Mouse (Mus musculus): ENCODE data around the gene Gm45713.
"Not testable (repeated sequence)": the region's sequence is repeated elsewhere in the genome, so short reads cannot be mapped to it uniquely, and the experiment has no call there.

Gene Gm45713

GRCm38 (mm10) chr7:45121966-45122365, 14.1 kb downstream of the Gm45713 start:
- DNase-seq: no peak

DNA sequence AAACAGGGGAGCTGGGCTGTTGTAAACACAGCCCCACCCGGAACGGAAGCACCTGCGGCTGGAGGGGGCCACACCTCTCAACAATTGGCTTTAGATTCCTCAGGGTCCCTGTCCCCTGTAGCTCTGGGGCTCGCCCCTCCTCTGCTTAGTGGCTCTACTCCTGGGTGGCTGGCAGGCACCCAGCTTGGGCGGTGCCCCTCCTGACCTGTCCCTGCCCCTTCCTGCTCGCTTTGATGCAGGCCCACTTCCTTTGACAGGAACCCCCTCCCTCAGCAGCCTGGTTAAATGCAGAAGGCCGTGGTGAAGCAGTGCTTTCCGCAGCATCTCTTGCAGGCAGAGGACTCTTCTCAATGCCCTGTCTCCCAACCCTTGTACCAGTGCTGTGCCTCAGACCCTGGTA, 14.6 kb downstream of the Gm45713 start:
- peak; percentile 87 for DNase-seq

- peak; percentile 49 for DNase-seq
Observed at GRCm38 (mm10) chr7:45119780-45120709, 16.0 kb downstream of the Gm45713 start.

- no peak for DNase-seq
Observed at GRCm38 (mm10) chr7:45118336-45118735, 17.7 kb downstream of the Gm45713 start.

GRCm38 (mm10) chr7:45117566-45117965, 18.5 kb downstream of the Gm45713 start:
- no peak for DNase-seq

GRCm38 (mm10) chr7:45113476-45113875, 22.6 kb downstream of the Gm45713 start:
- DNase-seq: no peak

- no peak for DNase-seq
Observed at GRCm38 (mm10) chr7:45112529-45112928, 23.5 kb downstream of the Gm45713 start.

DNA sequence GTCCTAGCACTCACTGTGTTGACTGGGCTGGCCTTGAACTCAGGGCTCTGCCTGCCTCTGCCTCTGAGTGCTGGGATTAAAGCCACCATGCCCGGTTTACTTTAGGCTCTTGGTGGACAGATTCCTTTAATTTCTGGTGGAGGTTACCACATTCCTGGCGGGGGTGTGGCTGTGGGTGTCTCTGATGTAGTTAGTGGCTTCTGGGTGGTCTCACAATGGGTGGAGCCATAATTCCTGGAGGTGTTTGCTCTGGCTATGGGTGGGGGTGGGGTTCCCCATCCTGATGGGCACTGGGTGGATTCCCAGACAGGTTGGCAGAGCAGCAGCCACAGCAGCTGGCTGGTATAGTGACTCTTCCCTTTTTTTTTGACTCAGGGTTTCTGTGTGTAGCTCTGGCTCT, 24.1 kb downstream of the Gm45713 start:
- DNase-seq: no peak

- not testable (repeated sequence) for DNase-seq
Observed at GRCm38 (mm10) chr7:45110089-45110488, 25.9 kb downstream of the Gm45713 start.

DNA sequence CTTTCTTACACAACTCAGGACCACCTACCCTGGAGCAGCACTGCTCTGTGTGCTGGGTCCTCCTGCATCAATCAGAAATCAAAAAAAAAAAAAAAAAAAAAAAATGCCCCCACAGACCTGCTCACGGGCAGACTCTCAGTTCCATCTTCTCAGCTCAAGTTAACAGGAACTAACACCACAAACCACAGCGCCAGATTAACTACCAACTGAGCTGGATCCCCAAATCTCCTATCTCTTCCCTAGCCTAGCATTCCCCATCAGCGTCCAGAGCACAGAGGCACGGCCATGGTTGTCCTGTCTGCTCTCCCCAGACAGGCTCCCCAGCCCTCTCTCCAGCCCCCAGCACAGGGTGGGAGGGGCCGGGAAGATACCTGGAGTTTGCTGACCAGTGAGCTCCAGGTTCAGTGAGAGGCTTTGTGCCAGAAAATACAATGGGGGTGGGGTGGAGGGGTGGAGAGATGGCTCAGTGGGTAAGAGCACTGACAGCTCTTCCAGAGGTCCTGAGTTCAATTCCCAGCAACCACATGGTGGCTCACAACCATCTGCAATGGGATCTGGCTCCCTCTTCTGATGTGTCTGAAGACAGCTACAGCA, 28.9 kb downstream of the Gm45713 start:
- no peak for DNase-seq

DNA sequence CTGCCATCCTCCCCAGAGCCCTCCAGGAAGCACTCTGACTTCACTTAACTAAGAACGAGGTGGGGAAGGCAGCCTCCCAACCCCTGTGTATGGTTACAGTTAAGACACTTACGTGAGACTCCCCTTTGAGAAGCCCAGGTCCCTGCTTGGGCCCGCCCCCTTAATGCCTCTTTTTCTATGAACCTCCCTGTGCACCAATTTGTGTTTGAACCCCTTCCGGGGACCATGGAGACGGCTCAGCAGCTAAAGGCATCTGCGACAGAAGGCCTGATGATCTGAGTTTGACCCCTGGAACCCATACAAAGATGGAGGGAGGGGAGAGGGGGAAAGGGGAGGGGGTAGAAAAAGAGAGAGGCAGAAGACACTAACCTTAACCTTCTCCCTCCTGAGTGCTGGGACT, 29.6 kb downstream of the Gm45713 start:
- DNase-seq: no peak

DNA sequence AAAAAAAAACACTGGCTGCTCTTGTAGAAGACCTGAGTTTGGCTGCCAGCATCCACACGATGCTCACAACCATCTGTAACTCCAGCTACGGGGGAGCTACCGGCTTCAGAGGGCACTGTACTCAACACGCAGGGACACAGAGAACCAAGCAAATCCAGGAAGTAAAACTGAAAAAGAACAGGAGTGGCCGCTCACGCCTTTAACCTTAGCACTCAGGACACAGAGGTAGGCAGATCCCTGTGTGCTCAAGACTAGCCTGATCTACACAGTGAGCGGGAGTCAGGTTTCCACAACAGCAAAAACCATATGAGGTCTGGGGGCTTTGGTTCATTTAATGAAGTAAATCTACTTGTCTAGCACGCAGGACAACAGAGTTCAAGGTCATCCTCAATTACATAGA, 30.5 kb downstream of the Gm45713 start:
- no peak for DNase-seq

DNA sequence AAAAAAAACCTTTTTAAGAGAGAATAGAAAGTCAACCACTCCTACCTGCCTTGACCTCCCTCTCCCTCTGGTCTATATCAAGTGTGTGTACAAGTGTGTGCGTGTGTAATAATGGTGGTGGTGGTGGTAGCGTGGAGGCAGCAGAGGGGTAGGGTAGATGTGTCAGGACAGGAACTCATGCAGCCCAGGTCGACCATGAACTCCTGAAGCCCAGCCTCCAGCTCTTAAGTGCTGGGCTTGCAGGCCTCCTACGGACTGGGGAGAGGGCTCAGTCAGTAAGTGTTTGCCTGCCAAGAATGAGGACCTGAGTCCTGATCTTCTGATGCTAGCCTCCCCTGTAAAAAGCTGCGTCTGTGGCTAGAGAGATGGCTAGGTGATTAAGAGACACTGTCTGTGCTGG, 31.1 kb downstream of the Gm45713 start:
- DNase-seq: no peak

- DNase-seq: no peak
Observed at GRCm38 (mm10) chr7:45103652-45104180, 32.3 kb downstream of the Gm45713 start, which contains the start of gene Fcgrt. Gene Fcgrt, minus strand, starts transcription at chr7:45103851.

GRCm38 (mm10) chr7:45102940-45103585, 33.0 kb downstream of the Gm45713 start:
- no peak for DNase-seq

- no peak for DNase-seq
Observed at GRCm38 (mm10) chr7:45102441-45102840, 33.6 kb downstream of the Gm45713 start.

GRCm38 (mm10) chr7:45100046-45100445, 36.0 kb downstream of the Gm45713 start:
- no peak for DNase-seq

DNA sequence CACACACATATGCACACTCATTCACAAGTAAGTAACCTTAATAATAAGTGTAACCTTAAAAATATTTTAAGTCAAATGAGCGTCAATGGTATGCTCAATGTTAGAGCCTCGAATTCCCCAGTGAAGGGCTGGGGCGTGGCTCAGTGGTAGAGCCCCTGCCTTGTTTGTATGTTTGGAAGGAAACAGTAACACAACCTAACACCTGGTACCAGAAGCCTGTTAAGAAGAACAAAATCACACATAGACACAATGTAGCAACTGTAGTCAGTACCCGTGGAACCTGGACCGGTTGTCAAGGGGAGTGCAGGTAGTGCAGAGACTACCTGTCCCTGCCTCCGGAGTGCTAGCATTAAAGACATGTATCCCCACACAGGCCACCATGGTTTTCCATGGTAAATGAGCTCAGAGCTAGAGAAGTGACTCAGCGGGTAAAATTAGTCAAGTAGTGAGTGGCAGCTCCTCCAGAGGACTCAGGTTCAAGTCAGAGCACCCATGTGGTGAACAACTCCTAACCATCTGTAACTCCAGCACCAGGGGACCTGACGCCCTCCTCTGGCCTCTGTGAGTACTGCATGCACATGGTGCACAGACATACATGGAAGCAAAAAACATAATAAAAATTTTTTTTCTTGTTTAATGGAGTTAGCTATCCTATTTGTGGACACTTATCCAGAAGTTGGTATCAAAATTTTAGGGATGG, 37.3 kb downstream of the Gm45713 start:
- no peak for DNase-seq

DNA sequence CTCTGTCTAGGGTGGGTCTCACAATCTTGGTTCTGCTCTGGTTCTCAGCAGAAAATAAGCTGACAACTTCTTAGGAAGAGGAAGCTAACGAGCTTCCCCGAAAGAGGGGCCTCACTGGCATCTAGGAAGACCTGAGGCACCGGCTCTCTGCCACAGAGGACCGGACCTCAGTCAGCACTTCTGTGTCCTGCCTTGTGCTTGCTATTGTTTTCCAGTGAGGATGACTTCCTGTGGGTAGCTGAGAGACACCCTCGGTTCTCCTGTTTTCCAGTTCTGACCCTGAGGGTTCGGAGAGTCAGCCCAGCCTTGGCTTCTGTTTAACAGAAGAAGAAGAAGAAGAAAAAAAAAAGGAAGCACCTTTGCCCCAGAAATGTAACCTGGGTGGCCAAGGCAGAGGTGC, 38.6 kb downstream of the Gm45713 start:
- DNase-seq: no peak

DNA sequence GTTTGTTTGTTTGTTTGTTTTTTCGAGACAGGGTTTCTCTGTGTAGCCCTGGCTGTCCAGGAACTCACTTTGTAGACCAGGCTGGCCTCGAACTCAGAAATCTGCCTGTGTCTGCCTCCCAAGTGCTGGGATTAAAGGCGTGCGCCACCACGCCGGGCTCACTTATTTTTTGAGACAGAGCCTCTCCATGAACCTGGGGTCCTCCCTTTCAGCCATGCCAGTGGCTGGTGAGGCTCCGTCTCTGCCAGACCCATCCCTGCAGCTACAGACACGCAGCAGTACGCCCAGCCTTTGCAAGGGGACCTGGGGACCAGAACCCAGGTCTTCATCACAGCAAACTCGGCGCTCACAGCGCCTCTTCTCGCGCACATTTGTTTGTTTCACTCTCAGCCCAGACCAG, 40.1 kb downstream of the Gm45713 start:
- not testable (repeated sequence) for DNase-seq

GRCm38 (mm10) chr7:45095367-45095766, 40.7 kb downstream of the Gm45713 start:
- no peak for DNase-seq

- no peak for DNase-seq
Observed at GRCm38 (mm10) chr7:45094121-45094520, 41.9 kb downstream of the Gm45713 start.

DNA sequence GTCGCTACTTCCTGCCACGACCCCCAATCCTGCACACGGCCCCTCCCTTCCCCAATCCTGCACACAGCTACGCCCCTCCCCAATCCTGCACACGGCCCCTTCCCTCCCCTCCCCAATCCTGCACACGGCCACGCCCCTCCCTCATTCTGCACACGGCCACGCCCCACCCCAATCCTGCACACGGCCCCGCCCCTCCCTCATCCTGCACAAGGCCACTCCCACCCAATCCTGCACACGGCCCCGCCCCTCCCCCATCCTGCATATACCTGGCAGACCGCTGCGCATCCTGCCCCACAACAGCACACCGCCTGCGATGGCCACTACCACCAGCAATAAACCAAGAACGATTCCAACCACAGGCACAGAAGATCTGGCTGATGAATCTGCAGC, 42.5 kb downstream of the Gm45713 start:
- peak; percentile 39 for DNase-seq
